Mouse (Mus musculus) retina, postnatal 1 day (tissue): ENCODE measurements around the gene Akap7.
A peak's percentile ranks its signal among the peaks of the same experiment; 100 is the strongest.
"Not testable (repeated sequence)": the region's sequence is repeated elsewhere in the genome, so short reads cannot be mapped to it uniquely, and the experiment has no call there.

Source experiments
- DNase-seq: peaks from one replicate; pipeline ENCODE4 v3.0.0-alpha.2; 2012

Gene Akap7

GRCm38 (mm10) chr10:25185691-25186090, 122.0 kb downstream of the Akap7 start:
- DNase-seq = no peak

GRCm38 (mm10) chr10:25184819-25185603, 122.7 kb downstream of the Akap7 start:
- no peak for DNase-seq

GRCm38 (mm10) chr10:25183271-25183670, 124.4 kb downstream of the Akap7 start:
- DNase-seq = no peak

GRCm38 (mm10) chr10:25179030-25179429, 128.6 kb downstream of the Akap7 start:
- no peak for DNase-seq

- DNase-seq = no peak
Measured at GRCm38 (mm10) chr10:25177270-25177669, 130.4 kb downstream of the Akap7 start.

- DNase-seq = no peak
Measured at GRCm38 (mm10) chr10:25174872-25175271, 132.8 kb downstream of the Akap7 start.

- no peak for DNase-seq
Measured at GRCm38 (mm10) chr10:25167365-25168194, 140.1 kb downstream of the Akap7 start.

GRCm38 (mm10) chr10:25163510-25163909, 144.2 kb downstream of the Akap7 start:
- DNase-seq = not testable (repeated sequence)

- DNase-seq = no peak
Measured at GRCm38 (mm10) chr10:25161701-25162100, 146.0 kb downstream of the Akap7 start.

- DNase-seq = no peak
Measured at GRCm38 (mm10) chr10:25158651-25159050, 149.0 kb downstream of the Akap7 start.

- DNase-seq = no peak
Measured at GRCm38 (mm10) chr10:25157339-25157738, 150.3 kb downstream of the Akap7 start.

- peak; percentile 35 for DNase-seq
Measured at GRCm38 (mm10) chr10:25154225-25154624, 153.4 kb downstream of the Akap7 start.

- DNase-seq = no peak
Measured at GRCm38 (mm10) chr10:25151172-25151800, 156.4 kb downstream of the Akap7 start.

GRCm38 (mm10) chr10:25145851-25146250, 161.8 kb downstream of the Akap7 start:
- no peak for DNase-seq

GRCm38 (mm10) chr10:25144787-25145761, 162.6 kb downstream of the Akap7 start:
- no peak for DNase-seq

GRCm38 (mm10) chr10:25141781-25142180, 165.9 kb downstream of the Akap7 start:
- no peak for DNase-seq

- DNase-seq = peak; percentile 84
Measured at GRCm38 (mm10) chr10:25140155-25140755, 167.4 kb downstream of the Akap7 start.

GRCm38 (mm10) chr10:25133581-25133980, 174.1 kb downstream of the Akap7 start:
- DNase-seq = no peak

GRCm38 (mm10) chr10:25128455-25128863, 179.2 kb downstream of the Akap7 start:
- no peak for DNase-seq

- no peak for DNase-seq
Measured at GRCm38 (mm10) chr10:25126035-25126434, 181.6 kb downstream of the Akap7 start.

GRCm38 (mm10) chr10:25120871-25121554, 186.7 kb downstream of the Akap7 start:
- DNase-seq = no peak
